Comparison of ENCODE assay signal across 1 mouse cellular context in the genomic region with DNA sequence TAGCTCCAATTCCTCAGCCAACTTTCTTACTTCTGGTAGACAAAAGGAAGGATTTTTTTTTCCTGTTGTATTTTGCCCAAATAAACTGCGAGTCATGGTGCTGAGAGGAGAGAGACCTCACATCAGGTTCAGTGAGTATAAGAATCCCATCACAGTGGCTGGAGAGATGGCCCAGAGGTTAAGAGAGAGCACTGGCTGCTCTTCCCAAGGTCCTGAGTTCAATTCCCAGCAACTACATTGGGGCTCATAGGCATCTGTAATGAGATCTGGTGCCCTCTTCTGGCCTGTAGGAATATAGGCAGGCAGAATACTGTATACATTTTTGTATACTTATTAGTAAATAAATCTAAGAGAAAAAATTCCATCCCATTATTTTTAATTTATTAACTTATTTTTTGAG.
A peak's percentile ranks its signal among the peaks of the same experiment; 100 is the strongest.
TF ChIP-seq lines count a peak whose summit lies in the region.

No protein-coding gene starts in this region.

TF ChIP-seq in CH12.LX, 34 proteins besides CTCF, POLR2A, EP300 and RAD21 (continued from another document):
- TF ChIP-seq USF2 (conservative IDR thresholded peaks at IDR 0.05; ENCODE audit: low read depth, low read length) (no peak), BHLHE40 (IDR thresholded peaks at IDR 0.05; ENCODE audit: low read depth, low read length) (no peak), ZC3H11A (IDR thresholded peaks at IDR 0.05; ENCODE audit: low read depth, low read length) (0 out of 2 replicates have a peak, but pooled peaks have one; percentile 2)
TF ChIP-seq in CH12.LX: peak in this region for 9.
